Mouse (Mus musculus) brain, embryonic 14.5 days (tissue): ENCODE measurements around the gene Gmds.

Experiments used
- CTCF ChIP-seq: fragments of 200-500 bp; IDR thresholded peaks from 2 replicates; pipeline ENCODE4 v1.5.1; 2012; ENCODE audit warnings: inconsistent platforms, mild to moderate bottlenecking, moderate library complexity, borderline replicate concordance; ENCODE audit not compliant: insufficient read depth, insufficient read length; ENCODE audit errors: extremely low read depth
- POLR2A ChIP-seq: fragments of 200-500 bp; IDR thresholded peaks from 2 replicates; pipeline ENCODE4 v1.6.1; 2012; ENCODE audit warnings: mild to moderate bottlenecking, inconsistent platforms, borderline replicate concordance; ENCODE audit not compliant: poor library complexity, insufficient read depth, insufficient read length, severe bottlenecking; ENCODE audit errors: extremely low read depth

DNA sequence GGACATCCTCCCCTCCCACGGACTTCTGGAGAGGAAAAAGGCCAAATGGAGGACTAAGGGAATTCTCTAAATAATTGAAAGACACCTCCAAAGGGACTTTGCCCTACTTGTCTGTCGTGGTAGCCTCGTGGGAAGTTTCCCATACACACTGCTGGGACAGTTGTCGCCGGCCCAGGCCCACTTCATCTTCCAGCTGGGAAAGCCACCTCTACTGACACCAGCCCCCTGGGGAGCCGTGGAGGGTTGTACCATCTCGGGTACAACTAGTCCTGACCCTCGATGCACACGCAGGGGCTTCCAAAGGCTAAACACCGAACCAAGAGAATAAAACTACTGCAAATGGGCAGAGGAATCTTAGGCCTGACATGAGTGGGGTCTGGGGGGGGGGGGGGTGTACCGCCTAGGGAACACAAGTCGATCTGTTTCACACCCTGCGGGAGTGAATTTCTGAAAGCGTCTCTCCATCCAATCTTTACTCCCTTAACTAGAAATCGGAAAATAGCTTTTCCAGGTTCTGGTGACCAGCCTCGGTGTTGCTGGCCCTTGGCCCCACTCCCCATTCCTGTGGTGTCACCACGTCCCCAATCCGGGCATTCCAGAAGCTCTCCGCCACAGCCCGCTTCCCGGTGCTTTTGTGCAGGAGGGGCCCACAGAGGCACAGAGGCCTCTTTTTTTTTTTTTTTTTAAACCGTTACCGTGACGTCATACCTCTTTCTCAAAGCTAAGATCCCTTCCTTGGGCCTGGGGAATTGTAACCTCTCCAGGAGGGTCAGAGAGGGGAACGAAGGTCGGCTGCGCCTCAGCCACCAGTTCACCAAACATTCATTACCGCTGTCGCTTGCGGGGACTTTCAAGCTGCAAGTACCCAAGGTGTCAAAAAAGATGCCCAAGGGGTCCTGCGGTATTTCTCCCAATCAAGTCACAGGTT, 535.1 kb downstream of the Gmds start:
- TF ChIP-seq POLR2A (no peak), CTCF (no peak)
